Mouse (Mus musculus) right cerebral cortex, postnatal 25 days (tissue): ENCODE measurements at regions not wholly inside any gene's neighbourhood (a gene's known extent, or its start where the extent isn't known, plus 50 kb on each side); places are given as distances from the start of the nearest gene placed in this dataset.

Experiments
- DNase-seq: peaks from one replicate; pipeline ENCODE4 v3.0.0; 2022

DNA sequence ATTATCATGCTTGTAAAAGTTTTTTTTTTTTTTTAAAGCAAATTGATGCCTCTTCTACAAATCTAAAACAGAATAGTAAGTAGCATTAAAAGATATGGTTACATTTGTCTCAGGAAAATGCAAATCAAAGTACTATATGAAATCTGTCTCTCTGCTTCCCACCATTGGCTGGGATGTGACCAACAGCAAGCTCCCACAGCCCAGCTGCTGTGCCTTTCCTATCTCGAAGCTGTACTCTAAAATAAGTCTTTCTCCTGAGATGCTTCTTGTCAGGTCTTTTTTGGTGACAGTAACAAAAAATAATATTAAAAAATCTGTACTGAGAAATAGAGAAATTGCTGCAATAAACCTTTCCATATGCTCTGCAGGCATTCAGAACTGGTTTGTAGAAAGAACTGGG is 646.6 kb upstream of the Nrg3 start:
- peak; percentile 6 for DNase-seq
